Mouse (Mus musculus) kidney, postnatal 25 days (tissue): ENCODE measurements at regions not wholly inside any gene's neighbourhood (a gene's known extent, or its start where the extent isn't known, plus 50 kb on each side); places are given as distances from the start of the nearest gene placed in this dataset.

Experiments used
- DNase-seq, 2 experiments: peaks; one replicate each; pipeline ENCODE4 v3.0.0; 2021; ENCODE audit warnings: mixed read lengths in 2 of 2

GRCm38 (mm10) chrX:163669886-163670285 lies 91.2 kb downstream of the Rnf138rt1 start:
- peak in 1 of 2 experiments; percentile 59 for DNase-seq
